Mouse (Mus musculus) intestine, embryonic 14.5 days (tissue): ENCODE results near the gene Pdss2. TPM values are rescaled to one million over a fixed set of nuclear protein-coding genes. Genes with fewer than 3 reads are reported as not detected.

ENCODE experiments used
- ATAC-seq: fragments of 200-750 bp; cut with Nextera tagmentation; replicated peaks from 2 replicates; pipeline ENCODE4 v1.8.0; 2017; ENCODE audit warnings: low read depth, moderate number of reproducible peaks, moderate TSS enrichment, moderate library complexity; ENCODE audit not compliant: low FRiP score, low TSS enrichment
- DNase-seq: peaks from one replicate; pipeline ENCODE4 v3.0.0-alpha.2; 2018; ENCODE audit warnings: low spot score
- H3K27ac ChIP-seq: fragments of 300-500 bp; sonication (generic); 2 replicates; pipeline ENCODE4 v1.5.1; 2014; ENCODE audit warnings: low read depth, mild to moderate bottlenecking, control low read depth
- H3K27me3 ChIP-seq: fragments of 300-500 bp; sonication (generic); replicated peaks from 2 replicates; pipeline ENCODE4 v1.6.1; 2014; ENCODE audit warnings: low read length, control low read depth; ENCODE audit not compliant: control insufficient read depth, insufficient read depth
- H3K36me3 ChIP-seq: fragments of 300-500 bp; sonication (generic); 2 replicates; pipeline ENCODE4 v1.6.1; 2014; ENCODE audit warnings: low read length, control low read depth; ENCODE audit not compliant: control insufficient read depth, insufficient read depth
- H3K4me1 ChIP-seq: fragments of 300-500 bp; sonication (generic); replicated peaks from 2 replicates; pipeline ENCODE4 v1.6.1; 2014; ENCODE audit warnings: low read length, control low read depth, mixed read lengths; ENCODE audit not compliant: control insufficient read depth, insufficient read depth
- H3K4me2 ChIP-seq: fragments of 300-500 bp; sonication (generic); 2 replicates; pipeline ENCODE4 v1.6.1; 2014; ENCODE audit warnings: low read length
- H3K4me3 ChIP-seq: fragments of 300-500 bp; sonication (generic); 2 replicates; pipeline ENCODE4 v1.5.1; 2014; ENCODE audit warnings: low read depth, low read length, control low read depth, mixed read lengths
- H3K9ac ChIP-seq: fragments of 300-500 bp; sonication (generic); 2 replicates; pipeline ENCODE4 v1.6.1; 2014; ENCODE audit warnings: mild to moderate bottlenecking, low read length
- H3K9me3 ChIP-seq: fragments of 300-500 bp; sonication (generic); 2 replicates; pipeline ENCODE4 v1.6.1; 2016; ENCODE audit warnings: low read length, control low read depth; ENCODE audit not compliant: control insufficient read depth
- WGBS: fragments of 180-500 bp; shearing (Covaris S2); extraction: QIAGEN DNeasy Blood & Tissue Kit; methylation state at CpG from one replicate; pipeline ENCODE4 v1.1.7; 2014; 5-methylcytosine and 5-hydroxymethylcytosine counted together
- polyA plus RNA-seq: library from polyadenylated mRNA; unstranded; fragments of >200 nt; fragmentation: Nextera tagmentation; extraction: Ambion mirVana; gene quantifications from 2 replicates; pipeline ENCODE4 v1.2.1, GENCODE M21; 2014

Gene Pdss2
- polyA plus RNA-seq, 1 experiment from 2014 or later: 12.2 TPM

- Histone ChIP-seq H3K4me1 (no peaks in the 10 kb centered on the region), H3K4me3 (no peak overlapping the region), H3K27ac (no peak overlapping the region), H3K36me3 (peaks cover 44% of the 10 kb centered on the region), H3K4me2 (no peak overlapping the region), H3K9me3 (no peaks in the 10 kb centered on the region), H3K9ac (no peak overlapping the region), H3K27me3 (no peaks in the 10 kb centered on the region)
- ATAC-seq (no peak), DNase-seq (no peak)
- WGBS: 76% methylated on average over 4 of the region's 4 CpGs
Observed at GRCm38 (mm10) chr10:43507051-43507450, 285.8 kb downstream of the Pdss2 start.

GRCm38 (mm10) chr10:43509228-43509627, 287.9 kb downstream of the Pdss2 start:
- H3K4me3 ChIP-seq: no peak overlapping the region
- DNase-seq (no peak), ATAC-seq (no peak)
- H3K36me3 ChIP-seq: peaks cover 58% of the 10 kb centered on the region
- H3K4me2 ChIP-seq: no peak overlapping the region
- no peaks in the 10 kb centered on the region for H3K9me3 ChIP-seq
- H3K4me1 ChIP-seq: no peaks in the 10 kb centered on the region
- WGBS: 93% methylated on average over 7 of the region's 7 CpGs
- no peaks in the 10 kb centered on the region for H3K27me3 ChIP-seq
- no peak overlapping the region for H3K9ac ChIP-seq
- no peak overlapping the region for H3K27ac ChIP-seq

GRCm38 (mm10) chr10:43512976-43513375, 291.7 kb downstream of the Pdss2 start:
- Histone ChIP-seq H3K27ac (no peak overlapping the region), H3K36me3 (peaks cover 49% of the 10 kb centered on the region), H3K4me3 (no peak overlapping the region), H3K9me3 (no peaks in the 10 kb centered on the region), H3K4me1 (no peaks in the 10 kb centered on the region), H3K4me2 (no peak overlapping the region), H3K27me3 (no peaks in the 10 kb centered on the region), H3K9ac (no peak overlapping the region)
- WGBS: 91% methylated on average over 10 of the region's 10 CpGs
- ATAC-seq (no peak), DNase-seq (no peak)

Other genes starting within 250 kb of the Pdss2 start
- 1.5 TPM in 2 replicates for gene Sobp, start 47.0 kb upstream of the Pdss2 start, polyA plus RNA-seq
- gene 9030612E09Rik, start 46.8 kb upstream of the Pdss2 start, polyA plus RNA-seq: 0.65 and 0.69 TPM in 2 replicates